Mouse (Mus musculus): ENCODE measurements around the gene Prdm12. TPM values are rescaled to one million over a fixed set of nuclear protein-coding genes. Genes with fewer than 3 reads are reported as not detected.
"Not testable (repeated sequence)": the region's sequence is repeated elsewhere in the genome, so short reads cannot be mapped to it uniquely, and the experiment has no call there.

Prdm12 gene
- polyA plus RNA-seq, 1 experiment from 2014 or later = not detected

DNA sequence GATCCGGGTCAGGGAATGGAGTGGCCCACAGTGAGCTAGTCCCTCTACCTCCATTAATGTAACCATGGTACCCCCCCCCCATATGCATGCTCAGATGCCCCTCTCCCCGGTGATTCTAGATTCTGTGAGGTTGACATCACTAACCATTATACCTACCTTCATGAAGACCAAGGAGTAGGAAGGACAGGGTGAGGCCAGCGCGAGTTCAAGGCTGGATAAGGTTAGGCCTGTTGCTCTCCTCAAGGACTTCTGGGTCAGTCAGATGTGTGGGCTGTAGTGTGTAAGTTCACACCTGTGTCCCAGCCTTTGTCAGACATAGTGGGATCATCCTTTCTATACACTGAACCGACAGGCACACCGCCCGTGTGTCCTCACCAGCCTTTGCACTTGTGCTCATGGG, 16.5 kb downstream of the Prdm12 start:
- Histone ChIP-seq H3K4me3 (no peak overlapping the region), H3K27ac (no peak overlapping the region), H3K4me1 (peaks cover 16% of the 10 kb centered on the region), H3K9me3 (peaks cover 4% of the 10 kb centered on the region; the same call in 1 of the 2 replicates), H3K27me3 (ENCODE audit: insufficient read depth, poor library complexity, severe bottlenecking) (peaks cover 87% of the 10 kb centered on the region), H3K36me3 (no peaks in the 10 kb centered on the region)
- no peak for DNase-seq (ENCODE audit: low spot score)
- 76% methylated on average over 7 of the region's 7 CpGs for WGBS

DNA sequence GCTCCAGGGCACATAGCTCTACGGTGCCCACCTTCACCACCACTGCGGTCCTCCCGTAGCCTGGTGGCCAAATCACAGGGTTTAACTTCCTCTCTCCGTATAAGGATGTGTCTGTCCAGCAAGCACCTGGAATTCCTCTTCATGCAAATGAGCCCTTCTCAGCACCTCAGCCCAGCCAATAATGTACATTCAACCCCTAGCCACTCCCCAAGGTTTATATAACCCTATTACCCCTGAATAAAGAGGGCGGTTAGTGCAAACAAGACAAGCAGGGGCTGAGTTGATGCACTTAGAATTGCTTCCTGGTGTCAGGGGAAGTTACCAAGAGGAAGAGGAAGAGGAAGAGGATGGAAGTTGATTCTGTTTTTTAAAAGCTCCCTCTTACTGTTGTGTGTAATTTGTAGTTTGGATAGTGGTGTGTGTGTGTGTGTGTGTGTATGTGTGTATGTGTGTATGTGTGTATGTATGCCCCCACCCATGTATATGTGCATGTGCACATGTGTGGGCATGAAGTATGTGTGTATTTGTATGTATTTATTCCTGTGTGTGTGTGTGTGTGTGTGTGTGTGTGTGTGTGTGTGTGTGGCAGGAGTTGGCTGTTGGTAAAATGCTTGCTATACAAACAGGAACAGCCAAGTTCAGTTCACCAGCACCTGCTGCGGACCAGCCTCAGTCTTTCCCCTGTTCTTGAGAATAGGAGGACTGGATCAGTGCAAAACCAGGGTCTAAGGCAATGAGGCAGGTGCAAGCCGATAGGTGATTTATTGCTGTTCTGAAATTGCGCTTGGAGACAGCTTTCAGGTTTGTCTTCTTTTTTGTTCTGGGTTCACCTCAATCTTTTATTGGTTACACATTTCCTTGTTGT, 23.3 kb downstream of the Prdm12 start:
- Histone ChIP-seq H3K9me3 (peaks cover 4% of the 10 kb centered on the region; the same call in 1 of the 2 replicates), H3K27me3 (ENCODE audit: insufficient read depth, poor library complexity, severe bottlenecking) (peaks cover 44% of the 10 kb centered on the region), H3K4me3 (no peak overlapping the region), H3K4me1 (no peaks in the 10 kb centered on the region), H3K27ac (no peak overlapping the region), H3K36me3 (no peaks in the 10 kb centered on the region)
- no peak for DNase-seq (ENCODE audit: low spot score)
- WGBS = 65% methylated on average over 8 of the region's 8 CpGs

DNA sequence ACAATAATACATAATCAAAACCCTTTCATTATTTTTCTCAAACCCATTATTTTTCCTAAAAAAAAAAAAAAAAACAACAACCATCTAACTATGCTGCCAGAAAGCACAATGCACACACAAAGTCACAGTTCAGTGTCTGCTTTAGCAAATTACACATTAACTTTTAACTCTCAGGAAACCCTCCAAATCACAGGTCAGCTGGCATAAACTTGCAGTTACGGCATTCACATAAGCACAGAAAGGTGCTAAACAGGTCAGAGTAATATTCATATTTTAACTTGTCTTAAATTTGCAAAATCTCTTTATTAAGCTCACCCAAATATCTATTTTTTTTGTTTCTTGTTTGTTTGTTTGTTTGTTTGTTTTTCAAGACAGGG, 24.0 kb downstream of the Prdm12 start:
- Histone ChIP-seq H3K27me3 (ENCODE audit: insufficient read depth, poor library complexity, severe bottlenecking) (peaks cover 38% of the 10 kb centered on the region), H3K27ac (no peak overlapping the region), H3K9me3 (peaks cover 4% of the 10 kb centered on the region; the same call in 1 of the 2 replicates), H3K4me1 (no peaks in the 10 kb centered on the region), H3K36me3 (no peaks in the 10 kb centered on the region), H3K4me3 (no peak overlapping the region)
- no peak for DNase-seq (ENCODE audit: low spot score)
- 86% methylated on average over 1 of the region's 1 CpGs for WGBS

DNA sequence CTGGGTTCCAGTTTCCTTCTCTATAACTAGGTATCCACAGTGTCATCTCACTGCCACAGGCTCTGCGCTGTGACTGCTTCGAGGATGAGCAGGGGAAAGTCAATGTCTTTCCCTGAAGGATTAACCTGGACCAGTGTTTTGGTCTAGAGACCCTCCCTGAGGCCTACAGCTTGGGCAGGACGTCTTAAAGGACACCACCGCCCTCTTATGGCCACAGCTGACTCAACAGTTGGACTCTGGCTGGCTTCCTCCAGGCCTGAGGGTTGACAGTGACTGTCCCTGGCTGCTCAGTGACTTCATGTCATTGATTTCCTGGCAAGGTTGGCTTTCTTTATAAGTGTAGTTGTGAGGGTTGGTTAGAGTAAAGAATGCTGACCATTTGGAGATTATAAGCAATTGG, 27.5 kb downstream of the Prdm12 start:
- WGBS = 18% methylated on average over 4 of the region's 4 CpGs
- Histone ChIP-seq H3K9me3 (no peaks in the 10 kb centered on the region), H3K27me3 (ENCODE audit: insufficient read depth, poor library complexity, severe bottlenecking) (peaks cover 18% of the 10 kb centered on the region), H3K36me3 (peaks cover 2% of the 10 kb centered on the region), H3K4me3 (no peak overlapping the region), H3K4me1 (peaks cover 8% of the 10 kb centered on the region; the same call in 1 of the 2 replicates), H3K27ac (no peak overlapping the region)
- no peak for DNase-seq (ENCODE audit: low spot score)

DNA sequence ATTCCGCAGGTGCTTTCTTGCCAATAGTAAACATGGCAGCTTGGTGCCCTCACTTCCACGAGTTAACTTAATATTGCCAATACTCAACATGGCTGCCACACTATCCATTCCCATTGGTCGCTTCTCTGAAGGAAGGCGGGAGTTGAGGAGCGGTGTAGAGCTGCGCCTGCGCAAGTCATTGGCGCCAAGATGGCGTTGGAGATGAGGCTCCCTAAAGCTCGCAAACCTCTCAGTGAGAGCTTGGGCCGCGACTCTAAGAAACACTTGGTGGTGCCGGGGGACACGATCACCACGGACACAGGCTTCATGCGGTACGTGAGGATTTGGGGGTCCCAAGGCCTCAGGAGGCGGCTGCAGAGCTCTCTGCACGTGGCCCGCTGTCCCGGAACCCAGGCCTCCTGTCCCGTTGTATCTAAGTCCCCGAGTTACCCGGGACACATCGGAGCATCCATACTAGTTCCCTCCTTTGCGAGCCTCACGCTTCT, 30.8 kb downstream of the Prdm12 start, which contains the start of gene Exosc2:
TSS of gene Exosc2 (plus strand) at position 165 of the 485 bp plus-strand sequence.
- Histone ChIP-seq H3K36me3 (peaks cover 35% of the 10 kb centered on the region), H3K27me3 (ENCODE audit: insufficient read depth, poor library complexity, severe bottlenecking) (peaks cover under 1% of the 10 kb centered on the region; the same call in 1 of the 2 replicates), H3K4me3 (peak within 1 kb of the TSS; percentile 78), H3K27ac (peak within 1 kb of the TSS; percentile 92), H3K4me1 (peaks cover 13% of the 10 kb centered on the region), H3K9me3 (no peaks in the 10 kb centered on the region)
- under 1% methylated on average over 27 of the region's 27 CpGs for WGBS
- DNase-seq (ENCODE audit: low spot score) = peak; percentile 97

DNA sequence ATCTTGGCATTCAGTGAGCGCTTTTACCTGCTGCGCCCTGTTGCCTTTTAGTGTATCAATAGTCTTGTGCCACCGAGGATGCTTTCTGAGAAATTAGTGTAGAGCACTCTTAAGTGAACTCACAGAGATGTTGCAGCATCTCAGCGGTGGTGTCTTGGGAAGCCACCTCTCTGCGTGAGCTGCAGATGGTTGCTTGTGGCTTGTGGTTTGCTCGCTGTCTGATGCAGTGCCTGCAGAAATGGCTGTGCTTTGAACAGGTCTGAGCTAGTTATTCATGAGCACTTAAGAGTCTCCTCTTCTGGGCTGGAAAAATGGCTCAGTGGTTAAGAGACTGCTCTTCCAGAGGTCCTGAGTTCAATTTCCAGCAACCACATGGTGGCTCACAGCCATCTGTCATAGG, 38.8 kb downstream of the Prdm12 start:
- no peaks in the 10 kb centered on the region for H3K27me3 ChIP-seq (ENCODE audit: insufficient read depth, poor library complexity, severe bottlenecking)
- no peak overlapping the region for H3K4me3 ChIP-seq
- no peaks in the 10 kb centered on the region for H3K4me1 ChIP-seq
- H3K27ac ChIP-seq = no peak overlapping the region
- 93% methylated on average over 6 of the region's 6 CpGs for WGBS
- H3K9me3 ChIP-seq = no peaks in the 10 kb centered on the region
- DNase-seq (ENCODE audit: low spot score) = no peak
- peaks cover 79% of the 10 kb centered on the region for H3K36me3 ChIP-seq

DNA sequence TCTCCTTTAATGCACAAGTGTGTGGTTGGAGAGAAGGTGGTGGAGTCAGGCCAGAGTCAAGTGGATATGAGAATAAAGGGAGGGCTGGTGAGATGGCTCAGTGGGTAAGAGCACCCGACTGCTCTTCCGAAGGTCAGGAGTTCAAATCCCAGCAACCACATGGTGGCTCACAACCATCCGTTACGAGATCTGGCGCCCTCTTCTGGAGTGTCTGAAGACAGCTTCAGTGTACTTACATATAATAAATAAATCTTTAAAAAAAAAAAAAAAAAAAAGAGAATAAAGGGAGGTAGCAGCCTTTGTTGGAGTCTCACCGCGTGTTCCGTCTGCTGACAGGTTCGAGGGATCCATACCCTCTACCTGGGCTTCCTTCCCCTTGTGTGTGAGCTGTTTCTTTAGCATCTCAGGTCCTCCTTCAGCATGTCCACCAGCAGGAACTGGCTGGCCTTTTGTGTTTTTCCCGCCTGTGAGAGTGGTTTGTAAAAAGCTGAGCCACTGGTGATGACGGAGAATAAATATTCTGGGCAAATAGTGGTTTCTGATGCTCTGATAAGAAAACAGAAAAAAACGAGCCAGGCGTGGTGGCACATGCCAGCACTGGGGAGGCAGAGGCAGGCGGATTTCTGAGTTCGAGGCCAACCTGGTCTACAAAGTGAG, 41.3 kb downstream of the Prdm12 start:
- H3K4me1 ChIP-seq; H3K27ac ChIP-seq; H3K27me3 ChIP-seq (ENCODE audit: insufficient read depth, poor library complexity, severe bottlenecking); H3K9me3 ChIP-seq; DNase-seq (ENCODE audit: low spot score); H3K4me3 ChIP-seq: not testable (repeated sequence)
- H3K36me3 ChIP-seq = peaks cover 54% of the 10 kb centered on the region
- WGBS = 89% methylated on average over 15 of the region's 15 CpGs

DNA sequence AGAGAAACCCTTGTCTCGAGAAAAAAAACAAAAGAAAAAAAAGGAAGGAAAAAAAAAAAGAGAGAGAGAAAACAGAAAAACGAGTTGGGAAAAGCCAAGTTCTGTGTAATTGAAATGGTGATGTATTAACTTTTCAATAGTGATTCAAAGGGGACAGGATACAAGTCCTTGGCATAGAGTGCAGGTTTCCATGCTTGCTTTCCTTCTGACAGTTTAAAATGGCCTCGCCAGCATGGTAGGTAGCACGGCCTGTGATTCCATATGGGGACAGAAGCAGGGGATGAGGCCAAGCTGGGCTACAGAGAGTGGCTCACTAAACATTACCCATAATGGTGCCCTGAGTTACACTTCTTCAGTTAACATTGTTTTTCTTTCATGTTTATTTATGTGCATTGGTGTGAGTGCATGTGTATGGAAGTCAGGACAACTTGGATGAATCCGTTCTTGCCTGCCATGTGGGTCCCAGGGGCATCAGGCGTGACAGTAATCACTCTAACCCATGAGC, 41.9 kb downstream of the Prdm12 start:
- Histone ChIP-seq H3K36me3 (peaks cover 48% of the 10 kb centered on the region), H3K4me3 (no peak overlapping the region), H3K9me3 (no peaks in the 10 kb centered on the region), H3K27me3 (ENCODE audit: insufficient read depth, poor library complexity, severe bottlenecking) (no peaks in the 10 kb centered on the region), H3K4me1 (no peaks in the 10 kb centered on the region), H3K27ac (no peak overlapping the region)
- no peak for DNase-seq (ENCODE audit: low spot score)
- 87% methylated on average over 6 of the region's 6 CpGs for WGBS

DNA sequence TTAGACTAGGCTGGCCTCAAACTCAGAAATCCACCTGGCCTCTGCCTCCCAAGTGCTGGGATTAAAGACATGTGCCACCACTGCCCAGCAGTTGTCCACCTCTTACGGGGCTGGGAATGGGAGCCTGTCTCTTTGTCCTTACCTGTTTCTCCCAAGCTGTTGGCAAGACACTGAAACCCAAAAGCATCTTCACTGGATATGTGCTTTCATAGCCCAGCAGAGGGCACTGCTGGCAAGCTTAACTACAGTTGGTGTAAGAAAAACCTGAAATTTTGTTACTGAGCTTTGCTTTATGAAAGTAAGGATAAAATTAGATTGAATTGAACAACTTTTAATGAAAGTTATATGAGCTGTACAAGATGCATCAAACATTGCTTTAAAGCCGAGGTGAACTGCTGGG, 43.8 kb downstream of the Prdm12 start:
- Histone ChIP-seq H3K27ac (no peak overlapping the region), H3K9me3 (no peaks in the 10 kb centered on the region), H3K36me3 (peaks cover 29% of the 10 kb centered on the region), H3K27me3 (ENCODE audit: insufficient read depth, poor library complexity, severe bottlenecking) (no peaks in the 10 kb centered on the region), H3K4me3 (no peak overlapping the region), H3K4me1 (peaks cover 7% of the 10 kb centered on the region; the same call in 1 of the 2 replicates)
- no peak for DNase-seq (ENCODE audit: low spot score)
- 39% methylated on average over 2 of the region's 2 CpGs for WGBS

DNA sequence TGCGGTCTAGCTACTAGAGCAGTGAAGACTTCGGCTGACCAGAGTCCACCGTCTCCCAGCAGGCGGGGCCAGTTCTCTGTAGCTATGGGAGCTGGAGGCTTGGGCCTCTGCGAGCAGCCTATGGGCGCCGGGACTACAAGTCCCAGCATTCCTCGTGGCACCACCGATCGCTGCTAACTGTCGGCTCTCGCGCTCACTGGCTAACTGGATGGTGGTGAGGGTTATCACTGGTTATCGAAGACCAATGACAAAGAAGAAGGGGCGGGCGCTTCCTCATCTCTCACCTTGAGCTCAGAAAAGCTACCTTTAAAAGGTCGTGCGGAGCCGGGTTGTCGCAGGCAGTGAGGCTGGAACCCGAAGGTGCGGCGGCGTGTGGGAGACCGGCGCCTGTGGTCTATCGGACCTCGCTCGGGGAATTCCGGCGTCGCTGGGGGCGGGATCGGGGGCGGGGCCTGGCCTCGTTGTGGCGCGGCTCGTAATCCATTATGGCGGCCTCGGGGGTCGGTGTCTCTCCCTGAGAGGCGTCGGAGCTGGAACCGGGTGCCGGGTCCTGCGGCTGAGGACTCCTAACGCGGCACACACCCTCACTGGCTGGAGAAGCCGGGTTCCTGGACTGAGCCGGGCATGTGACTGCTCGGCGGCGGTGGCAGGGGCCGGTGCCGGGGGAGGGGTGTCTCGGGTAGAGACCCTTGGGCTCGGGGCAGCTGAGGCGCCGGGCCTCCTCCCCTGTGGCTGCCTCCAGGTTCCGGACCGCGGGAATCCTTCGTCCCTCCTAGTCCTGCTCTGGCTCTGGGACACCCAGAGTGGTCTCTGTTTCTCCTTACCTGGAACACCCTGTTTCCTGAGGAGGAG, 48.5 kb downstream of the Prdm12 start, which contains the start of gene Abl1:
TSS of gene Abl1 (plus strand) at position 303 of the 852 bp plus-strand sequence.
- Histone ChIP-seq H3K9me3 (no peaks in the 10 kb centered on the region), H3K4me3 (peak within 1 kb of the TSS; percentile 75), H3K4me1 (peaks cover 23% of the 10 kb centered on the region), H3K36me3 (peaks cover 8% of the 10 kb centered on the region), H3K27me3 (ENCODE audit: insufficient read depth, poor library complexity, severe bottlenecking) (no peaks in the 10 kb centered on the region), H3K27ac (peak within 1 kb of the TSS; percentile 94)
- under 1% methylated on average over 64 of the region's 64 CpGs for WGBS
- DNase-seq (ENCODE audit: low spot score) = peak; percentile 99

DNA sequence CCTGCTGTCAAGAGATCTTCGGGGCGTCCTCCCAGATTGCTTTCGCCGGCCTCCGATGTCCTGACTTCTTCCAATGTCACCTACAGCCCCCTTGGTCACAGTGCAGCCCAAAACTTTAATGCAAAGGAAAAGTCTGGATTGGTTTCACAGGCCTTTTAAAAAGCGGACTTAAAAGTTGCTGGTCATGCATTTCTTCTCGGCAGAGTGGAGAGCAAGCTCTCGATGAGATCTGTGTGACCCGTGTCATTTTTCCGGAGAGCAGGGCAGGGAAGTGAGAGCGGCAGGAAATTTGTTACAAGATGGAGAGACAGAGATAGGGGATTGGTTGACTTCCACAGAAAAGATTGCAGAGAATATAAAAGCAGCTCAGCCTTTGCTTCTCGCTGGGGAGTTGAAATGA, 49.2 kb downstream of the Prdm12 start:
- Histone ChIP-seq H3K9me3 (no peaks in the 10 kb centered on the region), H3K27me3 (ENCODE audit: insufficient read depth, poor library complexity, severe bottlenecking) (no peaks in the 10 kb centered on the region), H3K4me1 (peaks cover 23% of the 10 kb centered on the region), H3K27ac (peak overlapping the region; percentile 94), H3K4me3 (peak overlapping the region; percentile 75), H3K36me3 (peaks cover 10% of the 10 kb centered on the region)
- WGBS = under 1% methylated on average over 12 of the region's 12 CpGs
- DNase-seq (ENCODE audit: low spot score) = no peak

DNA sequence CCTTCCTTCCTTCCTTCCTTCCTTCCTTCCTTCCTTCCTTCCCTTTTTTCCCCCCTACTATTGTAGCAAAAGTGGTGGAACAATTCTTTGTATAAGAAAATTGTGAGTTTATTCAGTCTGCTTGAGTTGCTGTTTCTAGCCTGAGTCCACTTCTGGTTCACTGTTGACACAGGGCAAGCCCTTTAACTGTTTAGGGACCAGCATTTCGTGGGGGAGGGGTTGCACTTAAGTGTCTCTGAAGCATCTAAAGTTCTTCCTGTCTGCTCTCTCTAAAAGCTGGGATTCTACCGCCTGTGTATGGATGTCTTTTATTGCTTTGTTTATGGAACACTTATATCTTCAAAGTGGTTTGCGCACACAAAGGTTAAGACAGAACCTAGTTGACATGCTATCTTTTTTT, 50.2 kb downstream of the Prdm12 start:
- Histone ChIP-seq H3K27me3 (ENCODE audit: insufficient read depth, poor library complexity, severe bottlenecking) (no peaks in the 10 kb centered on the region), H3K36me3 (peaks cover 14% of the 10 kb centered on the region), H3K27ac (no peak overlapping the region; the same call in 1 of the 2 replicates), H3K4me1 (peaks cover 23% of the 10 kb centered on the region), H3K4me3 (peak overlapping the region; percentile 75), H3K9me3 (no peaks in the 10 kb centered on the region)
- DNase-seq (ENCODE audit: low spot score) = no peak
- 47% methylated on average over 3 of the region's 3 CpGs for WGBS

Measured in heart, embryonic 10.5 days (tissue).